Mouse (Mus musculus) kidney, adult 2 months (tissue): ENCODE results near the gene Ccnl1.

Experiments used
- CTCF ChIP-seq: fragments of 200-500 bp; conservative IDR thresholded peaks from 2 replicates; pipeline ENCODE4 v1.5.1; 2011; ENCODE audit warnings: low read depth, mild to moderate bottlenecking, control low read depth, low read length, moderate library complexity, mixed read lengths; ENCODE audit not compliant: insufficient read depth, insufficient read length
- POLR2A ChIP-seq: fragments of 200-500 bp; IDR thresholded peaks from one replicate; pipeline ENCODE4 v1.6.1; 2011; ENCODE audit warnings: low read depth, low read length, control low read depth

DNA sequence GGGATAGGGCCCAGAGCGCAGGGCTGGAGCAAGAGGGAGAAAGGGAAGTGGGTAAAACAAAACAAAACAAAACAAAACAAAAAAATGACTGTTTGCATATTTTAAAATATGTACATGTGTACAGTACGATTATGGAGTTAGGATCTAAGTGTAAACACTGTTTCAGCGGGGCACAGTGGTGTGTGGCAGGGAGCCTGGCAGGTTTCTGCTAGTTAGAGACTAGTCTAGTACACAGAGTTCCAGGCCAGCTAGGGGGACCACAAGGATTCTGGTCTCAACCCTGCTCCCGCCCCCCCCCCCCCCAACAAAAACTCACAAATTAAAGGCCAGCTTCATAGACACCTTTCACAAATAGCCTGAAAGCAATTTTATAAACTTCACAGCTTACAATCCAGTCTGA is 14.6 kb downstream of the Ccnl1 start:
- no peak for TF ChIP-seq POLR2A
- TF ChIP-seq CTCF: no peak
